Mouse (Mus musculus) heart, adult 10 weeks (tissue): ENCODE results near the gene Bcl2. TPM values are rescaled to one million over a fixed set of nuclear protein-coding genes. Genes with fewer than 3 reads are reported as not detected.

Experiments
- polyA plus RNA-seq: library from polyadenylated mRNA; stranded (reverse); fragments of 350-450 nt; fragmentation: Illumina TruSeq; extraction: RNeasy Lipid Tissue Mini Kit (QIAGEN cat#74804); gene quantifications from one replicate; pipeline ENCODE4 v1.2.3, GENCODE M21; 2014; ENCODE audit warnings: low read depth, low replicate concordance

Gene Bcl2
- polyA plus RNA-seq = 2.3 TPM

DNA sequence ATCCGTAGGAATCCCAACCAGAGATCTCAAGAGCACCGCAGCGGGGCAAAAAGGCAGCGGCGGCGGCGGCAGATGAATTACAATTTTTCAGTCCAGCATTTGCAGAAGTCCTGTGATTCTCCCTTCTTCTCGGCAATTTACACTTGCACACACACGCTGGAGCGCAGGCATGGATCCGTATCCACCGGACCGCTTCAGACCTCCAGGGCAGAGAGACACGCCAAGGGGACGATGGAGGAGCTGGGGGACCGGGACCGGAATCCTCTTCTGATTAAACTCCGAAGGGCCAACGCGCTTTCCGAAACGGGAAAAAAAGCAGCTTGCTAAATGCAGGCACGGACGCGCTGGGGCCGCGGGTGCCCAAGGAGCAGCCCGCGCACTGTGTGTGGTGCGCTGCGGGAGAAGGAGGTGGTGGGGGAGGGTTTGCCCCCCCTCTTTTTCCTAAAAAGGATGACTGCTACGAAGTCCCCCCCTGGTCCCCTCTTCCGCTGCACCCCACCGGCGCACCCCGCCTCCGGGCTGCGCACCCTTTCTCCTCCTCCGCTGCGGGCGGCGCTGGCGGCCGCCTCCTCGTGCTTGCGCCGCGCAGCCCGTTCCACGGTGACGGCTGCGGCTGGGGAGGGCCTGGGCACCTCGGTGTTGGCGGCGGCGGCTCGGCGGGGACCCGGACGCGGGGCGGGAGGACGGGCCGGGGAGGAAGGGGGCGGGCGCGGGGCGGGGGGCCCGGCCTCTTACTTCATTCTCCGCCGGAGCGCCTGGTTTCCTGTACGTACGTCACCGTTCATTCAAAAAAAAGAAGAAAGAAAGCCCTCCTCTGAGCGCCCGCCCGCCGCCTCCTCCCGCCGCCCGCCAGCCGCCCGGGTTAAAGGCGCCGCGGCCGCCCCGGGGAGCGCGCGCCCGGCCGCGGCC lies at the start of gene Bcl2:
Gene Bcl2 (minus strand): TSS at position 654 of the 909 bp plus-strand sequence.

DNA sequence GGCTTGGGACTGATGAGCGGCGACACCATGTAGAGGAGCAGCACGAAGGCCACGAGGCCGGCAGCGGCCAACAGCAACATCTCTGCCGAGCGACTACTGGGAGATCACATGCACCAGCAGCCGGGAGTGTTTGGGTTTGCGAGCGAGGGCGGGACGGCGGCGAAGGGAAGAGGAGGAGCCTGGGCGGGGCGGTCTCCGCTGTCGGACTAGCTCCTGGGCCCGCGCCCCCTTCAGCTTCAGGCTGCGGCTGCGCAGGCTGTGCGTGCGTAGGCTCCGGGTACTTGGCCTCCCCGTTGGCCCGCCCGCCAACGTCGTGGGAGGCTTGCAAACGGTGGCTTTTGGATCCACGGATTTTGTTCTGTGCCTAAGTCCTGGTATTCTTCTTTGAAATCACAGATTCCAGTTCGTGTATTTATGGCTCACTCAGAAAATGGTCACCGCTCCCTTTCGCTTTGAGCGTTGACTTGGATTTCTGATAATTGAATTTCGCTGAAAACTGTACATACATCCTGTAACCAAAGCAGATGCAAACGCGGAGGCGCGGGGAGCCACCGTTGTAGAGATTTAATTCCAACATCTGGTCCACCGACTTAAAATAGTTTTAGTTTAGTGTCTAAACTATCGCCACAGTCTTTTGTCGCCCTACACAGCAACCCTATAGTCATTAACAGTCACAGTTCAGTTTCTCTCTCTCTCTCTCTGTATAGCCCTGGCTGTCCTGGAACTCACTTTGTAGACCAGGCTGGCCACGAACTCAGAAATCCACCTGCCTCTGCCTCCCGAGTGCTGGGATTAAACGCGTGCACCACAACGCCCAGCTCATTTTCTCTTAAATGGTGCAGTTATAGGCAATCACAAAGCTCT lies 45.7 kb upstream of the Bcl2 start, which contains the start of gene Kdsr:
Gene Kdsr (minus strand): TSS at position 156 of the 864 bp plus-strand sequence.

Other genes with a start within 250 kb of the Bcl2 start
- gene Kdsr, start 45.5 kb upstream of the Bcl2 start, polyA plus RNA-seq = 3.0 TPM
- 28.2 TPM for gene Vps4b, start 82.5 kb upstream of the Bcl2 start, polyA plus RNA-seq
- not detected for gene Serpinb5, start 146.9 kb upstream of the Bcl2 start, polyA plus RNA-seq
- not detected for gene Serpinb12, start 220.2 kb upstream of the Bcl2 start, polyA plus RNA-seq